Mouse (Mus musculus) embryonic facial prominence, embryonic 14.5 days (tissue): ENCODE results near the gene Utp18. TPM values are rescaled to one million over a fixed set of nuclear protein-coding genes. Genes with fewer than 3 reads are reported as not detected.

Experiments
- ATAC-seq: fragments of 200-750 bp; cut with Nextera tagmentation; 2 replicates; pipeline ENCODE4 v1.8.0; 2017; ENCODE audit warnings: low read depth, moderate number of reproducible peaks, moderate TSS enrichment
- DNase-seq: peaks from one replicate; pipeline ENCODE4 v3.0.0-alpha.2; 2015; ENCODE audit warnings: low spot score
- H3K27ac ChIP-seq: fragments of 300-500 bp; sonication (generic); replicated peaks from 2 replicates; pipeline ENCODE4 v1.5.1; 2014; ENCODE audit warnings: low read depth, mild to moderate bottlenecking, low read length, moderate library complexity
- H3K27me3 ChIP-seq: fragments of 300-500 bp; sonication (generic); replicated peaks from 2 replicates; pipeline ENCODE4 v1.6.1; 2014; ENCODE audit warnings: low read length; ENCODE audit not compliant: control insufficient read depth, insufficient read depth
- H3K36me3 ChIP-seq: fragments of 300-500 bp; sonication (generic); 2 replicates; pipeline ENCODE4 v1.6.1; 2014; ENCODE audit warnings: low read length, mixed read lengths; ENCODE audit not compliant: control insufficient read depth, insufficient read depth
- H3K4me1 ChIP-seq: fragments of 300-500 bp; sonication (generic); 2 replicates; pipeline ENCODE4 v1.6.1; 2014; ENCODE audit warnings: antibody characterized with exemption, low read length; ENCODE audit not compliant: control insufficient read depth, insufficient read depth
- H3K4me2 ChIP-seq: fragments of 300-500 bp; sonication (generic); 2 replicates; pipeline ENCODE4 v1.6.1; 2014; ENCODE audit warnings: low read depth, mild to moderate bottlenecking, low read length, moderate library complexity, mixed read lengths
- H3K4me3 ChIP-seq: fragments of 300-500 bp; sonication (generic); 2 replicates; pipeline ENCODE4 v1.5.1; 2014; ENCODE audit warnings: low read depth, mild to moderate bottlenecking, low read length
- H3K9ac ChIP-seq: fragments of 300-500 bp; sonication (generic); 2 replicates; pipeline ENCODE4 v1.6.1; 2014; ENCODE audit warnings: low read depth, mild to moderate bottlenecking, low read length, moderate library complexity, mixed read lengths
- H3K9me3 ChIP-seq: fragments of 300-500 bp; sonication (generic); 2 replicates; pipeline ENCODE4 v1.6.1; 2016; ENCODE audit warnings: low read length; ENCODE audit not compliant: control insufficient read depth
- WGBS: fragments of 180-500 bp; shearing (Covaris S2); extraction: QIAGEN DNeasy Blood & Tissue Kit; methylation state at CpG from one replicate; pipeline ENCODE4 v1.1.7; 2014; 5-methylcytosine and 5-hydroxymethylcytosine counted together
- polyA plus RNA-seq: library from polyadenylated mRNA; unstranded; fragments of >200 nt; fragmentation: Nextera tagmentation; extraction: Ambion mirVana; gene quantifications from 2 replicates; pipeline ENCODE4 v1.2.1, GENCODE M21; 2014

The Utp18 gene
- polyA plus RNA-seq, 1 experiment from 2014 or later, result 28.0 TPM

- H3K9me3 ChIP-seq, result no peaks in the 10 kb centered on the region
- no peaks in the 10 kb centered on the region for H3K4me1 ChIP-seq
- H3K9ac ChIP-seq, result no peak overlapping the region
- H3K4me3 ChIP-seq, result no peak overlapping the region
- no peak for ATAC-seq
- H3K36me3 ChIP-seq, result no peaks in the 10 kb centered on the region
- no peaks in the 10 kb centered on the region for H3K27me3 ChIP-seq
- WGBS, result 76% methylated on average over 3 of the region's 3 CpGs
- DNase-seq, result no peak
- no peak overlapping the region for H3K4me2 ChIP-seq
- no peak overlapping the region for H3K27ac ChIP-seq
Measured at GRCm38 (mm10) chr11:93852546-93852945, 33.0 kb downstream of the Utp18 start.

GRCm38 (mm10) chr11:93847342-93847741 is 38.2 kb downstream of the Utp18 start:
- DNase-seq, result no peak
- Histone ChIP-seq H3K4me2 (no peak overlapping the region), H3K4me3 (no peak overlapping the region), H3K9ac (no peak overlapping the region), H3K27ac (no peak overlapping the region), H3K27me3 (no peaks in the 10 kb centered on the region), H3K4me1 (no peaks in the 10 kb centered on the region), H3K36me3 (no peaks in the 10 kb centered on the region), H3K9me3 (no peaks in the 10 kb centered on the region)
- 29% methylated on average over 2 of the region's 2 CpGs for WGBS
- ATAC-seq, result no peak

DNA sequence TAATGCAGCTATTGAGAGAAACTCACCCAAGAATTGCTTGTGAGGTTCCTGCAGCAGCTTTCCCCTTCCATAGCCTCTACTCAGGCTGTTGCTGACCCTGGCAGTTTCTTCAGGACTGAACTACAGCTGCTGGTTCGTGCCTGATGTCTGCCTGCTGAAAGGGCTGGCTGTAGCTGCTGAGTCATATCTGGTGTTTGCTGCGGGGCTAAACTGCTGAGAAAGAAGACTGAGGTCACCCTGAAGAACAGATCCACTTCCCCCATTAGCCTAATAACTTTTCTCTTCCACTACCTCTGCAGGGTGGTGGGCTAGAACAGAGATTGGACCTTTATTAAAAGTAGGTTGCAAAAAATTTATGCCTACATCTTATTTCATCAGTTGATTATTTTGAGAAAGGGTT is 49.8 kb downstream of the Utp18 start:
- DNase-seq (no peak), ATAC-seq (no peak)
- H3K4me1 ChIP-seq, result no peaks in the 10 kb centered on the region
- no peak overlapping the region for H3K4me3 ChIP-seq
- no peak overlapping the region for H3K9ac ChIP-seq
- H3K4me2 ChIP-seq, result no peak overlapping the region
- no peaks in the 10 kb centered on the region for H3K27me3 ChIP-seq
- no peak overlapping the region for H3K27ac ChIP-seq
- no peaks in the 10 kb centered on the region for H3K9me3 ChIP-seq
- H3K36me3 ChIP-seq, result no peaks in the 10 kb centered on the region
- 59% methylated on average over 2 of the region's 2 CpGs for WGBS

DNA sequence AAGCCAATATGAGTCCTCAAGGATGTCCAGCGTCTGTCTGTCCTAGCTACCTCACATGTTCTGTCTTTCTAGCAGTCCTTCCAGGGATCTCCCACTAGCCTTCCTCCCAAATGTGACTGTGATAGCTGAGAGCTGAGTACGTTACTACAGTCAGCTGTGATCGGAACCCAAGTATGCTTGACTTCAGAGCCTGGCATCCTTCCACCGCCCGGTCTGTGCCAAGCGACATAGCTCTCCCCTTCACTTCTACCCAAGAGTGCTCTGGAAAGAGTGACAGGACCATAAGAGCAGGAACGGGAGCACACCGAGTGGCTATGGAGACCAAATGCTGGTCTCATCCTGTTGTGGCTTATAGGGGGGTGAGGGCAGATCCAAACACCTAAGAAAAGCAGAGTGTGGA is 55.6 kb downstream of the Utp18 start:
- no peak overlapping the region for H3K4me3 ChIP-seq
- ATAC-seq (no peak), DNase-seq (no peak)
- H3K4me2 ChIP-seq, result no peak overlapping the region
- H3K27me3 ChIP-seq, result no peaks in the 10 kb centered on the region
- H3K4me1 ChIP-seq, result no peaks in the 10 kb centered on the region
- 83% methylated on average over 8 of the region's 8 CpGs for WGBS
- no peak overlapping the region for H3K27ac ChIP-seq
- no peak overlapping the region for H3K9ac ChIP-seq
- H3K36me3 ChIP-seq, result no peaks in the 10 kb centered on the region
- no peaks in the 10 kb centered on the region for H3K9me3 ChIP-seq

DNA sequence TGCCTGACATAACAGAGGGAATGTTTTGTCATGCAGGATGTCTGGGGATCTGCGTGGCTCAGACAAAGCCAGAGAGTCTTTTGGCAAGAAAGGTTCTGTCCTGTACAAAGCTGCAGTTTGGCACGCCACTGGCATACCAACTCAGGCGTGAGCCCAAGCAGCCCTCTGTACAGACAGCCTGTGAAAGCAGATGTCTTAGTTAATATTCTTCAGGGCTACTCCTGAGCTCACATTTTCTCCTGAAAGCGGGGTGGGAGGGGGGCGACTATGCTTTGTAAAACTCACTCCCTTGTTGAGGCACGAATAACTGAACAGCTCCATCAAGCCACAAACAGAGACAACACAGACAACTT is 56.3 kb downstream of the Utp18 start:
- Histone ChIP-seq H3K36me3 (no peaks in the 10 kb centered on the region), H3K4me1 (no peaks in the 10 kb centered on the region), H3K4me2 (no peak overlapping the region), H3K9ac (no peak overlapping the region), H3K27ac (no peak overlapping the region), H3K9me3 (no peaks in the 10 kb centered on the region), H3K4me3 (no peak overlapping the region), H3K27me3 (no peaks in the 10 kb centered on the region)
- ATAC-seq (peak; percentile 77), DNase-seq (peak; percentile 33)
- 65% methylated on average over 6 of the region's 6 CpGs for WGBS

DNA sequence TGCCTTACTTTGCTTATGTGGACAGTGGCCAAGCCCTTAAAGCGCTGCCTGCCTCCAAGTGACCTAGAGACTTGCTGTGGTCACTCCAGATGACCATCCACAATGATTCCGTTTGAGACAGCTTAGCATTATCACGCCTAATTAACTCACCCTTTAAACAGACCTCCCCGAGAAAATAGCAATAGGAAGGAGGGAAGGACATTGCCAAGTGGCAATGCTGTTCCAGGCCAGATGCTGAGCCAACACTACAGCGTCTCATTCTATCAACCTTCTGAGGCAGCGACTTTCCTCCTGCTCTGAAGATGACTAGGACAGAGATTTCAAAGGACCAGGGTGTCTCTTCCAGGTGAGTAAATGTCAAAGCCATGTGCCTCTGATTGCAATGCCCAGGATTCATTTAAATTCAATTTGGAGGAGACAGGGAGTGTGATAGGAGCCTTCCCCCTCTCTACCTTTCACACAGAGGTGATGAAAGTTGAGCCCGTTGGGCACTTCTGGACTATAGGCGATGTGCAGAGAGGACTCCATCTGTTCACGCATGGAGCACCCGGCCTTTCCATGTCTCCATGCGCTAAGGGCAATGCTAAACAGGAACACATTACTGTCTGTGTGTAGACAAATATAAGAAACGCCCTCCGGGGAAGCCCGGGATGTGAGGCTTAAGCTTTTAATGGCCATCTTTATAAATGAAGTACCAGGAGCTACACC is 56.8 kb downstream of the Utp18 start:
- H3K4me1 ChIP-seq, result no peaks in the 10 kb centered on the region
- H3K4me2 ChIP-seq, result no peak overlapping the region
- H3K4me3 ChIP-seq, result no peak overlapping the region
- ATAC-seq, result peak; percentile 22; the same call in 1 of the 2 replicates
- DNase-seq, result no peak
- H3K27me3 ChIP-seq, result no peaks in the 10 kb centered on the region
- H3K36me3 ChIP-seq, result no peaks in the 10 kb centered on the region
- no peak overlapping the region for H3K27ac ChIP-seq
- H3K9ac ChIP-seq, result no peak overlapping the region
- no peaks in the 10 kb centered on the region for H3K9me3 ChIP-seq
- WGBS, result 69% methylated on average over 14 of the region's 14 CpGs

DNA sequence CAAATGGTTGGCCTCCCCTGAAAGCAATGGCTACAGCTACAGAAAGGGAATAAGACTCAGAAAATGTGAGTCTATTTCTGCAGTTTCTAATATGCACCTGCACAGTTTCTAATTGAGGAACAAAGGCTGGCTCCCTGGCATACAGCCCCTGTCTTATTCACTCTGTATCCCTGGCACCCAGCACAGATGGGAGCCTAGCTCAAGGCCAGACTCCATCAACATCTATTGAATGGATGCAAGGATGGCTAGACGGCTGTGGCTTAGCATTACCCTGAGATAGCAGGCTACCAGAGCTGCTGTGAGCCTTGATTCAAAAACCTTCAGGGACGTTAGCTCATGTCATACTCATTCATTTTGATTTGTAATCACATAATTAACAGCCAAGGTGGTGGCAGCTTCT is 63.3 kb downstream of the Utp18 start:
- Histone ChIP-seq H3K27me3 (no peaks in the 10 kb centered on the region), H3K4me1 (no peaks in the 10 kb centered on the region), H3K4me2 (no peak overlapping the region), H3K9me3 (no peaks in the 10 kb centered on the region), H3K27ac (no peak overlapping the region), H3K4me3 (no peak overlapping the region), H3K36me3 (no peaks in the 10 kb centered on the region), H3K9ac (no peak overlapping the region)
- DNase-seq (no peak), ATAC-seq (no peak)
- 74% methylated on average over 2 of the region's 2 CpGs for WGBS

GRCm38 (mm10) chr11:93821533-93821932 is 64.0 kb downstream of the Utp18 start:
- 66% methylated on average over 2 of the region's 2 CpGs for WGBS
- ATAC-seq (no peak), DNase-seq (peak; percentile 28)
- Histone ChIP-seq H3K27ac (no peak overlapping the region), H3K36me3 (no peaks in the 10 kb centered on the region), H3K4me3 (no peak overlapping the region), H3K27me3 (no peaks in the 10 kb centered on the region), H3K4me2 (no peak overlapping the region), H3K4me1 (no peaks in the 10 kb centered on the region), H3K9ac (no peak overlapping the region), H3K9me3 (no peaks in the 10 kb centered on the region)

- Histone ChIP-seq H3K36me3 (no peaks in the 10 kb centered on the region), H3K4me3 (no peak overlapping the region), H3K27me3 (no peaks in the 10 kb centered on the region; the same call in 1 of the 2 replicates), H3K4me2 (no peak overlapping the region), H3K9me3 (no peaks in the 10 kb centered on the region), H3K4me1 (no peaks in the 10 kb centered on the region), H3K27ac (no peak overlapping the region), H3K9ac (no peak overlapping the region)
- DNase-seq (peak; percentile 52), ATAC-seq (no peak)
- 33% methylated on average over 15 of the region's 15 CpGs for WGBS
Measured at GRCm38 (mm10) chr11:93817966-93818738, 67.4 kb downstream of the Utp18 start.
